Mouse (Mus musculus): ENCODE data around the gene Cfap70.
A peak's percentile ranks its signal among the peaks of the same experiment; 100 is the strongest.

The Cfap70 gene

GRCm38 (mm10) chr14:20451765-20452331, at the start of gene Cfap70:
Gene Cfap70, minus strand, starts transcription at chr14:20452226.
- DNase-seq (ENCODE audit: low spot score) = peak; percentile 74

GRCm38 (mm10) chr14:20499982-20500381, 48.0 kb upstream of the Cfap70 start:
- DNase-seq (ENCODE audit: low spot score) = no peak

GRCm38 (mm10) chr14:20496603-20497002, 44.6 kb upstream of the Cfap70 start, which contains the start of gene Mss51:
Gene Mss51, minus strand, starts transcription at chr14:20496901.
- no peak for DNase-seq (ENCODE audit: low spot score)

DNA sequence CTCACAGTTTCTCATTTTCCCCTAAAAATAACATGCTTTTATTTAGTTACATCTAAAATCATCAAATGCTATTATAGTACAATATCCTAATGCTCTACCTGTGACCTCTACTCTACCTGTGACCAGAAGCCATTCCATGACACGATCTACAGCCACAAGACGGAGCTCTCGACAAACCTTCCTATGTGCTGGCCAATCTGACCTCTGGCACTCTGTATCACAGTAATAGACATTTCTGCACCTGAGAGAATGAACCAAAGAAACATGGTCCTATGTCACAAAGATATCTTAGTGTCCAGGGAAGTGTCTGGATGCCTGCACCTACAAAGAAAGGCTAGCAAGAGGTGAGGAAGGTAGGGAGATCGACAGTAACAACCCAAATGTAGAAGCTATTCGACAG, 34.0 kb upstream of the Cfap70 start:
- DNase-seq (ENCODE audit: low spot score) = no peak

DNA sequence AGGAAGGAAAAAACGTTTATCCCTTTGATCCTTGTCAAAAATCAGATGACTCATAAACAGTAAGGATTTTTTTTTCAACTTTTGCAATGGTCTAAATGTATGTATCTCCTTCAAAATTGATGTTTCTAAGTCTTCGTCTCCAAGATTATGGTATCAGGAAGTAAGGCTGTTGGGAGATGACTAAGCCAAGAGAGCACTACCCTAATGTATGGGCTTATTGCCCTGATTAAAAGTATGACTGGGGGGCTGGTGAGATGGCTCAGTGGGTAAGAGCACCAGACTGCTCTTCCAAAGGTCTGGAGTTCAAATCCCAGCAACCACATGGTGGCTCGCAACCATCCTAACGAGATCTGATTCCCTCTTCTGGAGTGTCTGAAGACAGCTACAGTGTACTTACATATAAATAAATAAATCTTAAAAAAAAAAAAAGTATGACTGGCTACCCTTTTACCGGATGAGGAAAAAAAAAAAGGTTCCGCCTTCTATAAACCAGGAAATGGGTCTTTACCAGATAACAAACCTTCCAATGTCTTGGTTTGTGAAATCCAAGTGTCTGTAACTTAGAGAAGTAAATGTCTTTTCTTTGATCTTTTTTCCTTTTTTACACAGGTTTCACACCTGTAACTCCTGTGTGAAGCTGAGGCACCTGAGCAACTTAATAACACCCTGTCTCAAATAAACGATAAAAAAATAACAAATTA, 30.2 kb upstream of the Cfap70 start:
- no peak for DNase-seq (ENCODE audit: low spot score)

DNA sequence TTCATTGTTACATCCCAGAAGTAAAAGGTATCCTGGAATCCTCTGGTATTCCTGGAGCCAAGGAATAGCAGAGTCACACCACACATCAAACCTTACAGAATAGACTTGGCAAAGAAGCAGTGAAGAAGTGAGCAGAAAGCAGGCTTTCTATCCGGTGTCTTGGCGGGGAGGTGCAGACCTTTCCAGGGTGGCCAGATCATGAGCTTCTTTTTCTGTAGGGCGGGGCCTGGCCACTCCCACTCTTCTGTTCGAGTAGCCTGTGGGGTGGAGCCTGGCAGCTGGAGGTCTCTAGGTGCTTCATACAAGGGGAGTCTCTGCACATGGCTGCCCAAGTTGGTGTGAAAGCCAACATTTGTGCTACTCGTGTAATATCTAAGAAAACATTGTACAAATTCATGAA, 29.2 kb upstream of the Cfap70 start:
- DNase-seq (ENCODE audit: low spot score) = no peak

GRCm38 (mm10) chr14:20480195-20480579, 28.2 kb upstream of the Cfap70 start:
- DNase-seq (ENCODE audit: low spot score) = no peak

DNA sequence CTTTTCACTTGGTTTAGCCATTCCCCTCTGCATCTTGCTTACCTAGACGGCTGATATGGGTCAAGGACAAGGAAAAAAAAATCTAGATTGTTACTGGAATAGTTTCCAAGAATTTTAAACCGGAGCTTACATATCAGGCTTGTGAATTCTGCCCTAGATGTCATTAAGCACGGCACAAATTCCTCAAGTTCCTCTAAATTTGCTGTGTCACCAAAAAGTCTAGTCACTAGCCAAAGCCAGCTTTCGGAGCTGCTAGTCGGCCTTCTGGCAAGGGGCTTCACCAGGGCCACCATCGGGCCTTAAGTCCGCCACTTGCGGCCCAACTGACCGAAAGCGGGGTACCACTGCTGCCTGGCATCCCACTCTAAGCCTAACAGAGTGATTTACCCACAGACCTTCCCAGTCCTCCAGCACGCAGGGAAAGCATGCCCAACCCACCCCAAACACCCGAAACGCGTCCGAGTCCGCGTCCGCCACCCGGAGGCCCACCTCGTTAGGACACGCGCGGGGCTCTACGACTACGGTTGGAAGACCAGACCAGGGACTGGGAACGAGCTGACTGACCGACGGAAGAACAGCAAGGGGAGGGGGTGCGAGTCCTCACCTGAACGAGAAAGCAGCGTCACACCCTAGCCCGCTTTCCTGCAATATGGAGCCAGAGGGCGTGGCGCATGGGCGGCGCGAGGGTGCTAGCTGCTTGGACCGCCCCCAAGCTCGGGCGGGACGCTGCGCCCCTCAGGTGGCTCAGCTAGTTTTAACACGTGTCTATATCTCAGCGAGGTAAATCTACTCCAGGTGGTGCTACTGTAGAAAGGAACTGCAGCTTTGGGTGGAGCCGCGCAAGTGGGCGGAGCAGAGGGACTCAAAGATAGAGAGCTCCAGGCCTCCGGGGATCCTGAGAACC, 27.5 kb upstream of the Cfap70 start, which contains the start of gene Anxa7:
TSS of gene Anxa7 (minus strand) at position 843 of the 904 bp plus-strand sequence.
- DNase-seq (ENCODE audit: low spot score) = peak; percentile 48

- DNase-seq (ENCODE audit: low spot score) = no peak
These were observed 26.8 kb upstream of the Cfap70 start for GRCm38 (mm10) chr14:20478801-20479200.

- DNase-seq (ENCODE audit: low spot score) = no peak
These were observed 26.4 kb upstream of the Cfap70 start for GRCm38 (mm10) chr14:20478385-20478784.

GRCm38 (mm10) chr14:20477261-20478025, 25.4 kb upstream of the Cfap70 start:
- no peak for DNase-seq (ENCODE audit: low spot score)

DNA sequence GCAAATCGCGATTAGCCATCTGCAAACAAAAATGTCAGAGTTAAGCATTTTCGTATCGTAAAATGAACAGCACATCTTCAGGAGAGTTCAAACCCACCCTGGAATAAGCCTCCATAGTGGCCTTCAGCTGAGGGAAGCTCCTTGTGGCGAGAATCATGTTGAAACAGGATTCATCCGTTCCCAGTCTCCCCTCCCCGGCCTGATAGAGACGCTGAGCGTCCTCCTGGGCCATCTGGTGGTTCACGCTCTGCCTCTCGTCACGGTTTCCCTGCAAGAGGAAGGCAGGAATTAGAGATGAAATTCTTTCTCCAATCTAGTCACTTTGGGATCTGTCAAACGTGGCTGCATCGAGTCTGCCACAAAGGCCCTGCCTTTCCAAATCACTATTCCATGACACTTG, 8.2 kb upstream of the Cfap70 start:
- no peak for DNase-seq (ENCODE audit: low spot score)

DNA sequence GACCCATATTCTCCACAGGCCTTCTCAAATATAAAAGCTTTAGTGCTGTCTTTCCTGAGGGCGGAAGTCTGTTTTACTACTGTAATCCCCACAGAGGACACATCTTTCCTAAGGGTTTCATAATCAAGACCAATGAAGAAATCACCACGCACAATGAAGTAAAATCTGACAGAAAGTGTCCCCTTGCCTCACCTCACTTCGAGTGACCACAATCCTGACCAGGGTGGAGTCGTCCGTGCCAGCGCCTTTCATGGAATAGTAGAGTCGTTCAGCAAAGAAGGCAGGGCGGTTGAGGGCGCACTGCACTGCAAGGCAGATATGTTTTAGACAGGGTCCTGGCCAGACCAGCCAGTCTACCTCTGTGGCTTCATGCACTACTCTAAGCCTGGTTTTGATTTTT, 6.4 kb upstream of the Cfap70 start:
- no peak for DNase-seq (ENCODE audit: low spot score)

GRCm38 (mm10) chr14:20452929-20453328, 903 bp upstream of the Cfap70 start:
- no peak for DNase-seq (ENCODE audit: low spot score)

DNA sequence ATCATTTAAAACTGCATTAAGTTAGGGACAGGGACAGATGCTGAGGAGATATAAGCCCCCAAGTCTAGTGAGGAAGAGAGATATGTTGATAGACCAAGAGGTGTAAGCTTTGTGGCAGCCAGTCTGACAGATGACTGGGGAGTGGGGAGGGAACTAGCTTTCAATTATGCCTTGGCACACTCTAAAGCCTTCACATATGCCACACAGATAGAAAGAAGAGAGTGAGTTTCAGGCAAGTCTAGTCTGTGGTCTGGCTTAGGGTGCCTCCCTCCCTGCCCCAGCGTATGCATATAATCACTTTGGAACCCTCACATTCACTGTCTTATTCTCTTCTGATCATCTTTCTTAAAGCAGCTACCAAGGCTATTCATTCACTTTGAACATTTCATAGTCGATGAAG, 724 bp downstream of the Cfap70 start:
- no peak for DNase-seq (ENCODE audit: low spot score)

DNA sequence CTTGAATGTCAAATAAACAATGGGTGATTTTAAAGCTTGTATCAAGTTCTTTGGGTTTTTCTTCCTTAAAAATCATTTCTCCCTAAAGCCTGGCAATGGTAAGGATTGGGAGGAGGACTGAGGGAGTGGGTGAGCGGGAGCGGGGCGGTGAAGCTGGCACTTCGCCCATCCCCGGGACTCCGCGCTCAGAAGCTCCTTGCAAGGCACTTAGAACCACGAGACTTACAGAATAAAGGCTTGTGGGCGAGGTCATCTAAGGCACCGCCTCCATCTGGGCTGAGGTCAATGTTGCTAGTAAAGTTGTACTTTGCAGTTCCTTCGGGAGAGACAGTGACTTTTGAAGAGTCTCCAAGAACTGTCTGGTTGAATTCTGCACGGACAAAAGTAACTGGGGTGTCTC, 4.8 kb downstream of the Cfap70 start:
- no peak for DNase-seq (ENCODE audit: low spot score)

GRCm38 (mm10) chr14:20442252-20442651, 9.8 kb downstream of the Cfap70 start:
- DNase-seq (ENCODE audit: low spot score) = no peak

DNA sequence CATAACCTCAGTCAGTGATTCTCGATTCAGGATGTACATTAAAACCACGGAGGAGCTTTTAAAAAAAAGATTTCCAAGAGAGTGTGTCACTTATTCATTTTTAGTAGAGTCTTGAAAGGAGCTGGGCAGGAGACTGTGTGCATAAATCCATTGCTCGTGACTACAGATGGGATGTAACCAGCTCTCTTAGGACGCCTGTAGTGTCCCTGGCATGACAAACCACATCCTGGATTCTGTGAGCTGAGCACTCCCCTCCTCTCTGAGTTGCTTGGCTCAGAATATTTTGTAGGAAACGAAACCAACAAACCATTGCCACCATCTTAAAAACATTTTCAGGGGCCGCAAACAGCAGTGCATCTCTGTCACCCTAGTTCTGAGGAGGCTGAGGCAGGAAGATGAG, 15.1 kb downstream of the Cfap70 start:
- no peak for DNase-seq (ENCODE audit: low spot score)

DNA sequence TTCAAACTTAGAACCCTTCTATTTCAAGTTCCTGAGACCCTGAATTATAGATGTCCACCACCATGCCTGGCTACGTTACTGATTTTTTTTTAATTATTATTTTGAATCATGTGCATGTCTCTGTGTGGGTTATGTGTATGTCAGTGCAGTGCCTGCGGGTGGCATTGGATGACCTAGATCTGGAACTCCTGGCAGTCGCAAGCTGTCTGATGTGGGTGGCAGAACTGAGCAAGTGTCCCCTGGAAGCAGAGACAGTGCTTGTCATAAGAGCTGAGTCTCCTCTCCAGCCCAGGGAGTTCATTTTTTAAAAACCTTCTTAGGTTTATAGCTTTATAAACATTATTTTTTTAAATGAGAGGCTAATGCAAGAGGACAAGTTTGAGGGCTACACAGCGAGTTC, 19.6 kb downstream of the Cfap70 start:
- no peak for DNase-seq (ENCODE audit: low spot score)

- DNase-seq (ENCODE audit: low spot score) = no peak
These were observed 20.3 kb downstream of the Cfap70 start for GRCm38 (mm10) chr14:20431726-20432125.

GRCm38 (mm10) chr14:20429833-20430232, 22.2 kb downstream of the Cfap70 start:
- DNase-seq (ENCODE audit: low spot score) = no peak

GRCm38 (mm10) chr14:20428593-20428992, 23.4 kb downstream of the Cfap70 start:
- DNase-seq (ENCODE audit: low spot score) = no peak
